Mouse (Mus musculus) MEL (cell line): Measurements from ENCODE around the gene Rpl3. TPM values are rescaled to one million over a fixed set of nuclear protein-coding genes. Genes with fewer than 3 reads are reported as not detected.

ENCODE experiments used
- DNase-seq: peaks from one replicate; pipeline ENCODE4 v3.0.0; 2011; ENCODE audit warnings: low read depth, low spot score
- H3K27ac ChIP-seq: 2 replicates; pipeline ENCODE4 v1.5.1; 2012; ENCODE audit warnings: low read depth, mild to moderate bottlenecking, control low read depth, low read length, moderate library complexity; ENCODE audit not compliant: control insufficient read depth
- H3K27me3 ChIP-seq, 2 experiments: fragments of 150-350 bp in 1 of 2; sonication (generic) in 1 of 2; 2 replicates each; pipeline ENCODE4 v1.6.1; 2012; ENCODE audit warnings: low read length in 2 of 2, mild to moderate bottlenecking in 2 of 2, improper control_type of control experiment in 1 of 2, moderate library complexity in 1 of 2; ENCODE audit not compliant: insufficient read depth in 2 of 2, control insufficient read depth in 1 of 2
- H3K36me3 ChIP-seq, 2 experiments: 2 replicates each; pipeline ENCODE4 v1.6.1; 2012 to 2014; ENCODE audit warnings: low read length in 2 of 2, improper control_type of control experiment in 1 of 2, inconsistent platforms in 1 of 2, mild to moderate bottlenecking in 1 of 2; ENCODE audit not compliant: insufficient read depth in 2 of 2, control insufficient read depth in 1 of 2
- H3K4me1 ChIP-seq, 2 experiments: fragments of 150-350 bp in 1 of 2; sonication (generic) in 1 of 2; 2 replicates each; pipeline ENCODE4 v1.6.1; 2012; ENCODE audit warnings: low read length in 2 of 2, improper control_type of control experiment in 1 of 2, mild to moderate bottlenecking in 1 of 2; ENCODE audit not compliant: insufficient read depth in 2 of 2, control insufficient read depth in 1 of 2
- H3K4me3 ChIP-seq, 2 experiments: fragments of 150-350 bp in 1 of 2; sonication (generic) in 1 of 2; 2 replicates each; pipeline ENCODE4 v1.5.1; 2012; ENCODE audit warnings: low read depth in 2 of 2, low read length in 2 of 2, mild to moderate bottlenecking in 2 of 2, moderate library complexity in 2 of 2, control low read depth in 1 of 2, improper control_type of control experiment in 1 of 2; ENCODE audit not compliant: control insufficient read depth in 1 of 2, insufficient read depth in 1 of 2
- H3K79me2 ChIP-seq: 2 replicates; pipeline ENCODE4 v1.6.1; 2012; ENCODE audit warnings: mild to moderate bottlenecking, low read length, moderate library complexity; ENCODE audit not compliant: control insufficient read depth, poor library complexity, insufficient read depth
- H3K9ac ChIP-seq: 2 replicates; pipeline ENCODE4 v1.6.1; 2012; ENCODE audit warnings: low read depth, mild to moderate bottlenecking, control low read depth, low read length, moderate library complexity; ENCODE audit not compliant: control insufficient read depth, poor library complexity, severe bottlenecking
- H3K9me3 ChIP-seq: fragments of 150-350 bp; sonication (generic); replicated peaks from 2 replicates; pipeline ENCODE4 v1.6.1; 2012; ENCODE audit warnings: mild to moderate bottlenecking, low read length, improper control_type of control experiment, moderate library complexity; ENCODE audit not compliant: insufficient read depth
- BHLHE40 ChIP-seq: IDR thresholded peaks from 2 replicates; pipeline ENCODE4 v1.6.1; 2012; ENCODE audit warnings: low read depth, mild to moderate bottlenecking, inconsistent platforms, low read length, improper control_type of control experiment, borderline replicate concordance
- E2F4 ChIP-seq: IDR thresholded peaks from 2 replicates; pipeline ENCODE4 v1.6.1; 2011; ENCODE audit warnings: low read depth, low read length, improper control_type of control experiment, borderline replicate concordance
- ELF1 ChIP-seq: IDR thresholded peaks from 2 replicates; pipeline ENCODE4 v1.6.1; 2014; ENCODE audit warnings: low read depth, mild to moderate bottlenecking, inconsistent platforms, low read length, improper control_type of control experiment, moderate library complexity
- EP300 ChIP-seq, 2 experiments: IDR thresholded peaks; 2 replicates each; pipeline ENCODE4 v1.6.1; 2011; ENCODE audit warnings: improper control_type of control experiment in 2 of 2, low read length in 2 of 2, low read depth in 1 of 2, mild to moderate bottlenecking in 1 of 2
- ETS1 ChIP-seq: IDR thresholded peaks from 2 replicates; pipeline ENCODE4 v1.6.1; 2012; ENCODE audit warnings: low read depth, mild to moderate bottlenecking, inconsistent platforms, low read length, improper control_type of control experiment, moderate library complexity
- GABPA ChIP-seq: IDR thresholded peaks from 2 replicates; pipeline ENCODE4 v1.6.1; 2012; ENCODE audit warnings: low read depth, mild to moderate bottlenecking, inconsistent platforms, low read length, improper control_type of control experiment, moderate library complexity
- GATA1 ChIP-seq: IDR thresholded peaks from 2 replicates; pipeline ENCODE4 v1.6.1; 2011; ENCODE audit warnings: low read depth, low read length, improper control_type of control experiment
- HCFC1 ChIP-seq: IDR thresholded peaks from 2 replicates; pipeline ENCODE4 v1.6.1; 2012; ENCODE audit warnings: low read depth, mild to moderate bottlenecking, inconsistent platforms, low read length, improper control_type of control experiment, moderate library complexity
- JUND ChIP-seq: IDR thresholded peaks from 2 replicates; pipeline ENCODE4 v1.6.1; 2011; ENCODE audit warnings: low read depth, mild to moderate bottlenecking, improper control_type of control experiment, low read length
- MAZ ChIP-seq: IDR thresholded peaks from 2 replicates; pipeline ENCODE4 v1.6.1; 2012; ENCODE audit warnings: low read depth, mild to moderate bottlenecking, inconsistent platforms, low read length, improper control_type of control experiment
- MEF2A ChIP-seq: IDR thresholded peaks from 2 replicates; pipeline ENCODE4 v1.6.1; 2014; ENCODE audit warnings: low read depth, mild to moderate bottlenecking, inconsistent platforms, low read length, improper control_type of control experiment; ENCODE audit not compliant: poor library complexity, insufficient replicate concordance, severe bottlenecking; ENCODE audit errors: extremely low read depth
- MYB ChIP-seq: IDR thresholded peaks from 2 replicates; pipeline ENCODE4 v1.6.1; 2011; ENCODE audit warnings: mild to moderate bottlenecking, low read depth, low read length, improper control_type of control experiment
- NELFE ChIP-seq: IDR thresholded peaks from 2 replicates; pipeline ENCODE4 v1.6.1; 2011; ENCODE audit warnings: low read depth, low read length, improper control_type of control experiment
- POLR2AphosphoS2 ChIP-seq: IDR thresholded peaks from 2 replicates; pipeline ENCODE4 v1.6.1; 2011; ENCODE audit warnings: low read length, improper control_type of control experiment
- POLR2AphosphoS5 ChIP-seq: IDR thresholded peaks from 2 replicates; pipeline ENCODE4 v1.6.1; 2012; ENCODE audit warnings: low read depth, borderline replicate concordance, mild to moderate bottlenecking, inconsistent platforms, low read length, moderate library complexity, mixed read lengths
- RCOR1 ChIP-seq: IDR thresholded peaks from 2 replicates; pipeline ENCODE4 v1.6.1; 2012; ENCODE audit warnings: low read depth, mild to moderate bottlenecking, inconsistent platforms, low read length, improper control_type of control experiment
- SIN3A ChIP-seq: IDR thresholded peaks from 2 replicates; pipeline ENCODE4 v1.6.1; 2012; ENCODE audit warnings: low read length, improper control_type of control experiment, inconsistent platforms
- SMC3 ChIP-seq: IDR thresholded peaks from 2 replicates; pipeline ENCODE4 v1.6.1; 2011; ENCODE audit warnings: low read depth, low read length, improper control_type of control experiment
- TAL1 ChIP-seq: IDR thresholded peaks from 2 replicates; pipeline ENCODE4 v1.6.1; 2012; ENCODE audit warnings: mild to moderate bottlenecking, inconsistent platforms, low read length, moderate library complexity, mixed read lengths
- TBP ChIP-seq: IDR thresholded peaks from 2 replicates; pipeline ENCODE4 v1.8.0; 2011; ENCODE audit warnings: low read depth, low read length, improper control_type of control experiment
- TCF12 ChIP-seq: IDR thresholded peaks from 2 replicates; pipeline ENCODE4 v1.6.1; 2014; ENCODE audit warnings: low read depth, mild to moderate bottlenecking, inconsistent platforms, low read length, improper control_type of control experiment, moderate library complexity
- UBTF ChIP-seq: IDR thresholded peaks from 2 replicates; pipeline ENCODE4 v1.6.1; 2012; ENCODE audit warnings: low read depth, mild to moderate bottlenecking, inconsistent platforms, low read length, improper control_type of control experiment, moderate library complexity, borderline replicate concordance; ENCODE audit not compliant: insufficient read depth
- USF1 ChIP-seq: IDR thresholded peaks from 2 replicates; pipeline ENCODE4 v1.6.1; 2014; ENCODE audit warnings: low read depth, mild to moderate bottlenecking, inconsistent platforms, low read length, improper control_type of control experiment, moderate library complexity
- ZC3H11A ChIP-seq: IDR thresholded peaks from 2 replicates; pipeline ENCODE4 v1.6.1; 2012; ENCODE audit warnings: low read depth, mild to moderate bottlenecking, inconsistent platforms, low read length, improper control_type of control experiment
- ZNF384 ChIP-seq: IDR thresholded peaks from 2 replicates; pipeline ENCODE4 v1.6.1; 2012; ENCODE audit warnings: low read depth, mild to moderate bottlenecking, inconsistent platforms, low read length, improper control_type of control experiment
- polyA plus RNA-seq, 2 experiments: library from polyadenylated mRNA; stranded (reverse) in 1 of 2; unstranded in 1 of 2; fragments of >175 nt in 1 of 2; fragments of >200 nt in 1 of 2; gene quantifications; 2 replicates each; pipeline versions ENCODE4 v1.2.1 to v1.2.4; 2012; ENCODE audit warnings: low replicate concordance in 2 of 2, low read depth in 1 of 2; ENCODE audit not compliant: insufficient read length in 2 of 2, insufficient read depth in 1 of 2, missing spikeins in 1 of 2
- total RNA-seq: library from RNA; depleted of rRNA; stranded (reverse); fragments of 300-350 nt; gene quantifications from 2 replicates; pipeline ENCODE4 v1.2.3, GENCODE M21; 2012

Rpl3 gene
- total and polyA plus RNA-seq, 3 experiments = 543 to 1,686 (median 1,096) TPM

DNA sequence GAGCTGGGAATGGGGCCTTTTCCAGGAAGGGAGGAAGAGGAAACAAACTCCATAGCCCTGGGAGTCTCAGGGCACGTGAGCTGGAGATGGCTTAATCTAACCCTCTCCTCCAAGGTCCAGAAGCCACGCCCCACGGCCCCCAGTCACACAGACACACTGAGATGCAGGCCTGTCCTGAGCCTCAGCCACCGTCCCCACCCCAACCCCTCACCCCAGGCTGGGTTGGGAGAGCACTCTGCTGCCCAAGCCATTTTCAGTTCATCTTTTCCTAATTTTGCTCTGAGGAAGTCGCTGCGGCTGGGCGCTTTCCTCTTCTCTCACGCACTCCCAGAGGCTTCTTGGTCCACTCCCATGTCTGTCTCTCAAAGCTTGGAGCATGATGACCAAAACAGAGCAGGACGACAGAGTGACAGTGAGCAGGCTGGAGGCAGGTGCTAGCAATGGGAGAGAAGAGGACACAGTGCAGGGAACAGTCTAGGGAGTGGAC is 19.7 kb downstream of the Rpl3 start:
- H3K27me3 ChIP-seq = peaks cover 0 to 3% of the 10 kb centered on the region in 2 experiments; a peak in 1 of 4 replicates
- H3K36me3 ChIP-seq = no peaks in the 10 kb centered on the region
- no peaks in the 10 kb centered on the region for H3K9me3 ChIP-seq
- DNase-seq = no peak
- H3K79me2 ChIP-seq = no peaks in the 10 kb centered on the region
- H3K4me1 ChIP-seq = no peaks in the 10 kb centered on the region
- TF ChIP-seq USF1 = no peak
- TF ChIP-seq GATA1 = no peak
- no peak for TF ChIP-seq BHLHE40
- TF ChIP-seq RCOR1 = no peak
- TF ChIP-seq MYB = no peak
- no peak for TF ChIP-seq ETS1
- TF ChIP-seq EP300 (IDR thresholded peaks at IDR 0.05; ENCODE audit: low read depth in 1 of 2, low read length in 2 of 2) = no peak
- no peak for TF ChIP-seq POLR2AphosphoS2
- H3K27ac ChIP-seq = no peak overlapping the region
- H3K4me3 ChIP-seq = no peak overlapping the region
- no peak overlapping the region for H3K9ac ChIP-seq

GRCm38 (mm10) chr15:80070095-80070644 is 21.5 kb downstream of the Rpl3 start:
- peaks cover 0 to 3% of the 10 kb centered on the region in 2 experiments; a peak in 1 of 4 replicates for H3K27me3 ChIP-seq

GRCm38 (mm10) chr15:80069171-80069570 is 22.5 kb downstream of the Rpl3 start:
- DNase-seq = no peak
- Histone ChIP-seq H3K9me3 (no peaks in the 10 kb centered on the region), H3K4me3 (no peak overlapping the region), H3K9ac (no peak overlapping the region), H3K4me1 (no peaks in the 10 kb centered on the region), H3K27me3 (peaks cover 0 to 3% of the 10 kb centered on the region in 2 experiments; a peak in 1 of 4 replicates), H3K79me2 (no peaks in the 10 kb centered on the region), H3K36me3 (no peaks in the 10 kb centered on the region), H3K27ac (no peak overlapping the region)
- TF ChIP-seq ZC3H11A (no peak), ZNF384 (no peak), POLR2AphosphoS5 (no peak), HCFC1 (no peak), TAL1 (no peak), UBTF (no peak), EP300 (IDR thresholded peaks at IDR 0.05; ENCODE audit: low read depth in 1 of 2, low read length in 2 of 2) (no peak), SMC3 (no peak), E2F4 (no peak), MEF2A (no peak), MAZ (no peak)

More at GRCm38 (mm10) chr15:80070095-80070644, 21.5 kb downstream of the Rpl3 start:
- TF ChIP-seq ELF1 (no peak), GABPA (no peak), BHLHE40 (no peak), TBP (no peak), MEF2A (no peak), SIN3A (no peak), NELFE (no peak), TCF12 (no peak), JUND (no peak), E2F4 (no peak)
- no peak for DNase-seq
- H3K4me3 ChIP-seq = no peak overlapping the region
- no peaks in the 10 kb centered on the region for H3K79me2 ChIP-seq
- H3K36me3 ChIP-seq = no peaks in the 10 kb centered on the region
- H3K4me1 ChIP-seq = no peaks in the 10 kb centered on the region
- no peak overlapping the region for H3K9ac ChIP-seq
- H3K9me3 ChIP-seq = no peaks in the 10 kb centered on the region
- H3K27ac ChIP-seq = no peak overlapping the region
